Mouse (Mus musculus) right cerebral cortex, postnatal 25 days (tissue): Measurements from ENCODE around the gene Atg4d.
"Not testable (repeated sequence)": the region's sequence is repeated elsewhere in the genome, so short reads cannot be mapped to it uniquely, and the experiment has no call there.

Experiments used
- DNase-seq: peaks from one replicate; pipeline ENCODE4 v3.0.0; 2022

Atg4d gene

DNA sequence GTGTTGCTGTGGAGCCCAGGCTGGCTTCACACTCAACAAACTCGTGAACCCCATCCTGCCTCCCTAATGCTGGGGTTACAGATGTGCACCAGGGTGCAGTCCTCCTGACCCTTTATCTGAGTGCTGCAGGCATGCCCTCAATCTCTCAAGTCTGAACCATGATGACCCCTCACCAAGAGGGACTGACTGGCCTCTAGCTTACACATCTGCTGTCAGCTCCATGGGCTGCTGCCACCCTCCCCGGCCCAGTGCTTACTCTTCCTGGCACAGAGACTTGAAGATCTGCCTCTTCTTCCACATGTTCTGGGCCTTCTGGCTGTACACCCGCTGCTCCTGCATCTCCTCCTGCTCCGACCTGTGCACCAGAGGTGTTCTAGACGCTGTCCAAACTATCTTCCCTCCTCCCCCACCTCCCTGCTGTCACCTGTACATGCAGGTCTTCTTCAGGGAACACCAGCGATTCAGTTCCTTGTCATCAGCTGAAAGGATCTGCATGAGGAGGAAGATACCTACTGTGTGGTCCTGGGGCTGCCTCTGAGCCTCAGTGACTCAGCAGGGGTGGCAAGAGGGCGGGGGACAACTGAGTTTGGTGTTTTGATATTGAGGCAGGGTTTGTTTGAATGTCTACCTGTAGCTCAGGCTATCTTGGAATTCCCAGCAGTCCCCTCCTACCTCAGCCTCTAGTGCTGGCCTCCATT lies 10.1 kb downstream of the Atg4d start:
- DNase-seq = no peak

GRCm38 (mm10) chr9:21275727-21276126 lies 10.6 kb downstream of the Atg4d start:
- no peak for DNase-seq

DNA sequence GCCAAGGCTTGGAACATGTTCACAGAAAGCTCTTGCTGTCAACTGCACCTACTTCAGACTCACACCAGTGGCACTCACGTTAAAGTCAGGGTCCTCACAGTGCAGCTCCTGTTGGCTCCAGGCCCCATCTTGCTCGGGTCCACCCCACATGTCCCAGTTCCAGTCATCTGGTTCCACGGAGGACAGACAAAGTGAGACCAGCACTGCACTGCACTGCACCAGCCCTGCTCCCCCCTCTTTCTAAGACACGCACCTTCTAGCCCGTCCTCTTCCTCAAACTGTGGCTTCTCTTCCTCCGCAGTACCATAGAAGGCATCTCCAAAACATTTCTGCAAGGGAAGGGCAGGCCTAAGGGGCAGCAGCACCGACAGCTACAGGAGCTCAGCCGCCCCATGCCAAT lies 11.2 kb downstream of the Atg4d start:
- DNase-seq = no peak

GRCm38 (mm10) chr9:21277776-21278175 lies 12.7 kb downstream of the Atg4d start:
- DNase-seq = no peak

GRCm38 (mm10) chr9:21283591-21283990 lies 18.5 kb downstream of the Atg4d start:
- no peak for DNase-seq

DNA sequence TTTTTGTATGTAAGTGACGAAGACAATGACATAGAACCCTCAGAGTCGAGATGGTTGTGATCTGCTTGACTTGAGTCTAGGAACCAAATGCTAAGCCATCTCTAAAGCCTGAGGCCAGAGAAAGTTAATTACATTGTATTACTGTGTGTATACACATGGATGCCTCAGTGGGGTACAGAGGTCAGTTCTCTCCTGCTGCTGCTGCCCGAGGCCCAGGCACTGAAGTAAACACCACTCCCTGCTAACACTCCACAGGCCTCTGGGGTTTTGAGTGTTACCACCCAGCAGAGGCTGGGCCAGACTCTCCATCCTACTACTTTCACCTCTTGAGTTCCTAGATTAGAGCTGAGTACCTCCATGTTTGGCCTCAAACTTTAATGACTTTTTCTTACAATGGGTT lies 18.9 kb downstream of the Atg4d start:
- no peak for DNase-seq

DNA sequence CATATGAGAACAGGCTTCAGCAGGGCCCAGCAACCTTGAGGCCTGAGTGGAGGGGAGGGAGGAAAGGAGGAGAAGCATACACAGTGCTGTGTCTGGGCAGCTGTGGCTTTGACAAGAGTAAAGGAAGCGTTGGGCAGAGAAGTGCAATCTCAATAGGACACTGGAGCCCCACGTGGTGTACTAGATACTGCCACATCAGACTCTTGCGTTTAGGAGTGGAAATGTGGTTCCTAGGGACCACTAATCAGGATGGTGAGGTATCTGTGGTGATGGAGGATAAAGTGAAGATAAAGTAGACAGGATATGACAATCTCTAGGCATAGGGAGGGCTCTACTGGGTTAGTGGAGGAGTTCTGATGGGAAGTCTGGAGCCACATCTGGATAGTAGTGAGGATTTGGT lies 21.7 kb downstream of the Atg4d start:
- DNase-seq = no peak

- DNase-seq = peak; percentile 95
Observed at GRCm38 (mm10) chr9:21287571-21288402, 22.7 kb downstream of the Atg4d start, which contains the start of gene Kri1. Gene Kri1, minus strand, starts transcription at chr9:21287969.

DNA sequence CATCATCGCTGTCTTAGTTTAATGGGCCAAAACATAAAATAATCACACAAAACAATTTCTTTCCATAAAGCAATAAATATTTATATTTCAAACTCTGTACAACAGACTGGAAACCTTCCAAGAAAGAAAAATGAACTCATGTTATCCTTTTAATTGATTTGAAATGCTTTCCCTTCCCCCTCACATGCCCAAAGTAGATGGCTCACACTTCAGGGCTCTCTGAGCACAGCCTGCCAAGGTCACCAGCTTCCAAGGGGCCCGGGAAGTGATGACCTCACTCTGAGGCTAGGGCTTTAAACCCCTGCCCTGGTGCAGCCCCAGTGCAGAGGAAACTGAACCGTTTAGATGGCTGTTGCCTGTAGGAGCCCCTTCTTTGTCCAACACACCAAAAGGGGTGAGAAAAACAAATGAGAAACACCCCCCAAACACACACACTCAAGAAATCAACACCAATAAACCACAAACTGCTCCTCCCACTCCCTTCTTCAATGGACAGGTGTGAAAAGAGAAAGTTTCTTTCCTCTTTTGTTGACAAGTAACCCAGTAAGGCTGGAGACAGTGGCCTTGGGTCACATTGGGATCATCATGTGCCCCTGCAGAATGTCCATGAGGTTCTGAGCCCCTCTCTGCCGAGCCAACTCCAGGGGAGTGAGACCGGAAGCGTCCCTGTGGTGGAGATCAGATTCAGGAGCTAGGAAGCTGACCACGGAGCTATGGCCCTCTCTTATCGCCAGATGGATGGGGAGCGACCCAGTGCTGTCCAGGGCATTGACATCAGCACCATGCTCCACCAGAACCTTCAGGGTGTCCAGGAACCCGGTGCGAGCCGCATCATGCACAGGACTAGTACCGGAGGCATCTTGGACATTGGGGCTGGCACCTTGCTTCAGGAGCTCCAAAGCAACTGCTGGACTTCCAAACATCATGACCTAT lies 23.6 kb downstream of the Atg4d start:
- DNase-seq = no peak

DNA sequence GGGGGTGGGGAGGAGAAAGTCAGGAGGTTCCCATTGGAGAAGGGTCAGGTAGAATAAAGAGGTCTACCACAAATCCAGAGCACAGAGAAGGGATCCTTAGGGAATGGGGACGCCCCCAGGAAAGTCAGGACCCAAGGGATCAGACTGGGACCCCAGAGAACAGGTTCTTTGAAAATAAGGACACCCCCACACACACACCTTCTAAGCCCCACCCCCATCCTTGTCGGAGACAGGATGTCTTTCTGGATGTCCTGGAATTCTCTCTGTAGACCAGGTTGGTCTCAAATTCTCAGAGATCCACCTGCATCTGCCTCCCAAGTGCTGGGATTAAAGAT lies 24.2 kb downstream of the Atg4d start:
- DNase-seq = no peak

- no peak for DNase-seq
Observed at GRCm38 (mm10) chr9:21290589-21290988, 25.5 kb downstream of the Atg4d start.

GRCm38 (mm10) chr9:21291022-21291787 lies 26.1 kb downstream of the Atg4d start, which contains the start of gene Cdkn2d:
Gene Cdkn2d, minus strand, starts transcription at chr9:21291407.
- peak; percentile 100 for DNase-seq

DNA sequence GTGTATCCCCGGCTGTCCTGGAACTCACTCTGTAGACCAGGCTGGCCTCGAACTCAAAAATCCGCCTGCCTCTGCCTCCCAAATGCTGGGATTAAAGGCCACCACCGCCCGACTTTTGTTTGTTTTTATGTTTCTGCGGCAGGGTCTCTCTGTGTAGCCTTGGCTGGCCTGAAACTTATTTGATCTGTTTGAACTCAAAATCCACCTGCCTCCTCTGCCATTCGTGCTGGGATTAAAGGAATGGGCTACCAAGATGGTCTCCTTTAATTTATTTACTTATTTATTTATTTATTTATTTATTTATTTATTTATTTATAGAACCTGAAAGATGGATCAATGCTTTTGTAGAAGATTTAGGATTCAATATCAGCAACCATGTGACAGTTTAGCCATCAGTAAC lies 26.8 kb downstream of the Atg4d start:
- DNase-seq = not testable (repeated sequence)

GRCm38 (mm10) chr9:21292271-21292670 lies 27.2 kb downstream of the Atg4d start:
- DNase-seq = no peak

GRCm38 (mm10) chr9:21299014-21299413 lies 33.9 kb downstream of the Atg4d start:
- DNase-seq = no peak

DNA sequence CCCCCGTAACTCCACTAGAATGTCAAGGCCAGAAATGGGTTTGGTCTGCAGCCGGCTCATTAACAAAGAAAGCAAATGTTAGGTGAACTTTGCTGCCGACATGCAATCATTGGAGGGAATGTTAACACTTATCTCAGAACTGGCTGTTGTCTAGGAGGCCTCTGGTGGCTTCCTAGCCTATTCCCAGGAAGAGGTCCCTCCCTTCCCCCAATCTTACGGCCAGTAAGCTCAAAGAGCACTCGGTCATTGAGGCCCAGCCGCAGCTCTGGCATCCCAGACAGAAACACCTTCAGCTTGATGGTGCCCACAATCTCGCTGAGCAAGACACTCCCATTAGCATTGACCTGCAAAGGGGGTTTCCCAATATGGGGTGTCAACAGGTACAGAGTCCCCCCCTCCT lies 40.0 kb downstream of the Atg4d start:
- DNase-seq = no peak

- no peak for DNase-seq
Observed at GRCm38 (mm10) chr9:21309150-21309741, 44.2 kb downstream of the Atg4d start.

DNA sequence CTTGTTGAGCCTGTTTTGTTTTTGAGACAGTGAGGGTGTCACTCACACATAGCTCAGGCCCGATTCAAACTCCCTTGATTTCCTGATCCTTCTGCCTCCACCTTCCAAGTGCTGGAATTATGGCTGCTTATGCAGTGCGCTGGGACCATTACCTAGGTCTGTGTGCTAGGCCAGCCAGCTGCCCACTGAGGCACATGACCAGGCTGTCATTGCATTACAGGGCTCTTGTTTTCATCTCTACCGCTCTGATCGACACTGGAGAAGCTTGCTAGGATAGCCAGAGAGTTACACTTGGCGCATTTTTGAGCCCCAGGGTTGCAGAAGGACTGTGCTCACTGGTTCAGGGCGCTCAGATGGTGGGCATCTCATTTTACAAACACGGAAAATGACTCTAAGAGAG lies 46.6 kb downstream of the Atg4d start:
- no peak for DNase-seq

DNA sequence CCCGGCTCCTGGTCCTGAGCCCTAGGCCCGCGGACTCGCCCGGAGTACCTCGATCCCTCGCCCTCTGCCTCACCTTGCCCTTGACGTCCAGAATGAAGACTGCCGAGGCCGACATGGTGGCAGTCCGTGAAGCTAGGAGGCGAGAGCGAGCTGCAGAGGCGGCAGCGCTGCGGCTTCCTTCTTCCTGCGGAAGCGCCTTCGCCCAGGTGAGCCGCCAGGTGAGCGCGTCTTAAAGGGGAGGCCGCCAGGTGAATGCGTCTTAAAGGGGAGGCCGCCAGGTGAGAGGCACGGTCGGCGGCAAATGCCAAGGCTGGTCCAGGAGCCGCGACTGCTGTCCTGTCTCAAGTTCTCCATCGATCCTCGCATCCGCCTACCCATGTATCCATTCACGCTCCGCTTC lies 47.0 kb downstream of the Atg4d start, which contains the start of gene Ap1m2:
Ap1m2 (minus strand) TSS at position 204 of the 400 bp plus-strand sequence.
- DNase-seq = no peak

DNA sequence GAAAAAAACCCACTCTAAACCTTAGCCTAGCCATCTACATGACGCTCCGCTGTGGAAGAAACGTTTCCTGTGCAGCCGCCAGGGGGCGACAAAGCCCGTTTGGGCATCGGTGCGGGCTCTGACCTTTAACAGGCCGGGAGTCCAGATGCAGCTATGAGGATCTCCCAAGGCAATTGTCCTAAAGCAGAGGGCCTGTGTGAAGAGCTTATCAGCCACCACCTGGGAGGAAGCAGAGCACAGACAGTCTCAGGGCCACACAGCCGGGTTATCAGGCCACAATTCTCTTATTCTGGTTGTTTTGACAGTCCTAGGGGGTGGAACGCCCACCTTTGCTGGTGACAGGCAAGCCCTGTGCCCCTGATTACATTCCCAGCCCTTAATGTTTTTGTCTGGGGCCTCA lies 48.3 kb downstream of the Atg4d start:
- DNase-seq = peak; percentile 72

- no peak for DNase-seq
Observed at GRCm38 (mm10) chr9:21314367-21315140, 49.5 kb downstream of the Atg4d start.
